Mouse (Mus musculus): ENCODE results near the gene Tha1.

The Tha1 gene

DNA sequence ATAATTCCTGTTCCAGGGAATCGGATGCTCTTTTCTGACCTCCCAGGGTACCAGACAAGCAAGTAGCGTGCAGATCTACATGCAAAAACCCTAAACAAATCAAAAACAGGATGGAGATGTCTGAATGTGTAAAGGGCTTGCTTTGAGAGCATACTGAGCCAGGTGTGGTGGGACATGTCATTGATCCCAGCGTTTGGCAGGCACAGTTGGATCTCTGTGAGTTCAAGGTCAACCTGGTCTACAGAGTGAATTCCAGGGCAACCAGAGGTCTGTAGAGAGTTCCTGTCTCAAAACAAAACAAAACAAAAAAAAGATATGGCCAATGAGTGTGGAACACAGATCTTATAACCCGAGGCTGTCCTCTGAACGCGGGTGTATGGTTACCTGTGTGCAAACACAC lies 49.9 kb downstream of the Tha1 start:
- DNase-seq, result no peak

GRCm38 (mm10) chr11:117822728-117823241 lies 50.5 kb downstream of the Tha1 start:
- DNase-seq, result no peak

DNA sequence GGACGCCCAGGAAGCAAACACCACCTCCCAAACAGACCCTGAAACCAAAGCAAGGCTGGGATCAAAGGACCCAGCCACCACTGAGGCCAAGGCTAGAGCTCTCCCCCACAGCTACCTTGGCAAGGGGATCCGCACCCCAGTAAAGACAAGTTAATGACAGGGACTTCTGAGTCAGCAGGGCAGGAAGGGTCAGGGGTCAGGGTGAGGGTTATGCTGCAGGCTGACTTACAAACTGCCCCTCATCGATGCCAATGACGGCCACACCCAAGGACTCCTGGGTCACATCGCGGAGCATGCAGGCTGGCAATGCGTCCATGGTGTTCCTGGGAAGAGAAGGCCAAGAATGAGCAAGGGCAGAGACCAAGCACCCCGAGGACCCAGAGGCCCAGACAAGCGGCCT lies 51.4 kb downstream of the Tha1 start:
- DNase-seq, result no peak

- no peak for DNase-seq
Observed at GRCm38 (mm10) chr11:117820173-117820572, 53.1 kb downstream of the Tha1 start.

GRCm38 (mm10) chr11:117819095-117819494 lies 54.2 kb downstream of the Tha1 start:
- no peak for DNase-seq
